Mouse (Mus musculus) C2C12 (cell line): ENCODE measurements around the gene Slc12a5. TPM values are rescaled to one million over a fixed set of nuclear protein-coding genes. Genes with fewer than 3 reads are reported as not detected.

ENCODE experiments used
- H3K27me3 ChIP-seq: one replicate; pipeline ENCODE4 v1.6.1; 2011; ENCODE audit not compliant: control insufficient read depth, insufficient read depth, insufficient read length
- H3K36me3 ChIP-seq: one replicate; pipeline ENCODE4 v1.6.1; 2011; ENCODE audit not compliant: control insufficient read depth, insufficient read depth
- H3K4me3 ChIP-seq: one replicate; pipeline ENCODE4 v1.5.1; 2011; ENCODE audit warnings: mild to moderate bottlenecking, control low read depth; ENCODE audit not compliant: poor library complexity, insufficient read depth, severe bottlenecking
- H3K79me2 ChIP-seq: one replicate; pipeline ENCODE4 v1.6.1; 2011; ENCODE audit not compliant: control insufficient read depth, insufficient read depth
- H3K79me3 ChIP-seq: one replicate; pipeline ENCODE4 v1.6.1; 2011; ENCODE audit warnings: low read depth, control low read depth
- H3ac ChIP-seq: one replicate; pipeline ENCODE3; 2011; ENCODE audit warnings: low read depth; ENCODE audit not compliant: control insufficient read depth, insufficient read length
- CEBPB ChIP-seq: IDR thresholded peaks from one replicate; pipeline ENCODE4 v1.6.1; 2011; ENCODE audit warnings: low read depth, mild to moderate bottlenecking, control low read depth, moderate library complexity
- CTCF ChIP-seq: IDR thresholded peaks from one replicate; pipeline ENCODE4 v1.5.1; 2011; ENCODE audit not compliant: control insufficient read depth, insufficient read depth, insufficient read length
- FOSL1 ChIP-seq: IDR thresholded peaks from one replicate; pipeline ENCODE4 v1.8.0; 2011; ENCODE audit warnings: mild to moderate bottlenecking, low read length; ENCODE audit not compliant: poor library complexity, insufficient read depth, severe bottlenecking
- MAX ChIP-seq: IDR thresholded peaks from one replicate; pipeline ENCODE4 v1.6.1; 2011; ENCODE audit warnings: mild to moderate bottlenecking, control low read depth
- MYOD1 ChIP-seq: IDR thresholded peaks from one replicate; pipeline ENCODE4 v1.6.1; 2011; ENCODE audit warnings: low read depth; ENCODE audit not compliant: control insufficient read depth, insufficient read length
- MYOG ChIP-seq: IDR thresholded peaks from one replicate; pipeline ENCODE4 v1.6.1; 2011; ENCODE audit not compliant: control insufficient read depth, insufficient read length; ENCODE audit errors: extremely low read depth
- USF1 ChIP-seq: IDR thresholded peaks from one replicate; pipeline ENCODE4 v1.6.1; 2011; ENCODE audit warnings: low read depth, mild to moderate bottlenecking, control low read depth, moderate library complexity
- polyA plus RNA-seq: library from polyadenylated mRNA; unstranded; fragments of >200 nt; fragmentation: generic; extraction: Trizol; gene quantifications from one replicate; pipeline ENCODE4 v1.2.1, GENCODE M21; 2012; ENCODE audit warnings: missing spikeins

The Slc12a5 gene
- polyA plus RNA-seq, 1 experiment, result 0.12 TPM

DNA sequence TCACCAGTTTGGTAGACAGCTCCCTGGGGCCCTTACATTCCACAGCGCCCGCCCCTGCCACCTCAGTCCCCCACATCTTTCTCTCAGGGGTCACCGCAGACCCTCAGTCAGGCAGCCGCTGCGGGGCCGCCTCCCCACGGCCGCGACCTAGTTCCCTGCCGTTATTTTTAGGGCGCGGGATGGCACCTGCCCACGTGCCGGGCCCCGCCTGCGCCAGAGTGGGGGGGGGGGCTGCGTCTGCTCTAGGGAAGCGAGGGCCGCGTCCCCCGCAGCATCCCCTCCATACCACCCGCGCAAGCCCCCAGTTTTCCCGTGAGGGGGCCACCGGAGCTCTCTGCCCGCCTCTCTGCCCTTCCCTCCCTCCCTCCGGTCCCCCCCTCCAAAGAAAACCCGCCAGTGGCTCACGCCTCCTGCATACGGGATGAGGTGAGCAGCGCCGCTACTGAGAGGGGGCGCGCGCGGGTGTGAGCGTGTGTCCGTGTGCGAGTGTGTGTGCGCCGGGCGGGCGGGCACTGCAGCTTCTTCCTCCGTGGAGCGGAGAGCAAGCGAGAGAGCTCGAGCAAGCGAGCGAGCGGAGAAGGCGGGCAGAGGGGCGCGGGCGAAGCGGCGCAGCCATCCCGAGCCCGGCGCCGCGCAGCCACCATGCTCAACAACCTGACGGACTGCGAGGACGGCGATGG lies 7.3 kb downstream of the Slc12a5 start:
- no peak for TF ChIP-seq FOSL1
- TF ChIP-seq CTCF, result no peak
- no peak for TF ChIP-seq MYOD1
- no peak for TF ChIP-seq MYOG
- no peak for TF ChIP-seq CEBPB
- TF ChIP-seq USF1, result no peak
- TF ChIP-seq MAX, result no peak
- no peaks in the 10 kb centered on the region for H3K79me3 ChIP-seq
- no peak overlapping the region for H3ac ChIP-seq
- H3K36me3 ChIP-seq, result no peaks in the 10 kb centered on the region
- H3K79me2 ChIP-seq, result no peaks in the 10 kb centered on the region
- H3K27me3 ChIP-seq, result peaks cover 63% of the 10 kb centered on the region
- no peak overlapping the region for H3K4me3 ChIP-seq

DNA sequence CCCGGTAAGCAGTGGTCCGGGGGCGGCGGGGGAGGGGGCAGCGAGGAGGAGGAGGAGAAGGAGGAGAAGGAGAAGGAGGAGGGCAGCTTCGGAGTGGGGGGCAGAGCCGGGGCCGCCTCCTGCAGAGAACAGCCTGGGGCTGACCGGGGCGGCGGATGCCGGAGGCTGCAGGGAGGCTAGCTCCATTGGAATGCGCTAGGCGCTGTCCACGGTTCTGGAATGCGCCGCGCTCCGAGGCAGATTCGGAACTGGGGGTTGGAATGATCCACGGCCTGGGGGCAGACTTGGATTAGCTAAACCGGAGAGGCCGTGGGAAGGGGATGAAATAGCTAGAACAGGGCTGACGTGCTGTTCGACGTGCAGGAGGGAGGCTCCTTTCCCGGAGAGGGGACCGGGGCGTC lies 7.8 kb downstream of the Slc12a5 start:
- no peak overlapping the region for H3K4me3 ChIP-seq
- H3K36me3 ChIP-seq, result no peaks in the 10 kb centered on the region
- no peak for TF ChIP-seq CEBPB
- TF ChIP-seq MYOD1, result no peak
- no peak for TF ChIP-seq CTCF
- no peak for TF ChIP-seq MYOG
- TF ChIP-seq MAX, result no peak
- TF ChIP-seq USF1, result no peak
- no peak for TF ChIP-seq FOSL1
- H3K79me2 ChIP-seq, result no peaks in the 10 kb centered on the region
- no peaks in the 10 kb centered on the region for H3K79me3 ChIP-seq
- H3ac ChIP-seq, result no peak overlapping the region
- peaks cover 65% of the 10 kb centered on the region for H3K27me3 ChIP-seq

DNA sequence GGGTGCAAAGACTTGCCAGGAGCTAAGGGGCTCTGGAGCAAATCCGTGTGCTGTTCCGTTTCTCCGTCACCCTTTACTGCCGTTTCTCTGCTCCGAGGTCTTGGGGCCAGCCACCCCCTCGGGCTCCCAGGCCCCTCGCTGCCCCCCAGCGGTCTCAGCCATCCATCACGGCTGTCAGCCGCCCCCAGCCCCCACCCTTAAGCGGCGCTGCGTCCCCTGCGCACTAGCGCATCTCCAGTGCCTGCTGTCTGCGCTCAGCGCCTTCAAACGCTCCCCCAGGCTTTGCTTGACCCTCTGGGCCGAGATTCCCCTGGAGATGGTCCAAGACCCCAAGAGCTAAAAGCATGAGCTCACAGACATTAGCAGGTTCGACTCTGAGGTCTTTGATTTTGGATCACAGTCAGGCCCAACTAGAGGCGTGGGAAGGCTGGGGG lies 8.8 kb downstream of the Slc12a5 start:
- TF ChIP-seq MYOD1 (no peak), CTCF (no peak), MYOG (no peak), FOSL1 (no peak), CEBPB (no peak), MAX (no peak), USF1 (no peak)
- Histone ChIP-seq H3K4me3 (no peak overlapping the region), H3ac (no peak overlapping the region), H3K79me2 (no peaks in the 10 kb centered on the region), H3K79me3 (no peaks in the 10 kb centered on the region), H3K27me3 (peaks cover 68% of the 10 kb centered on the region), H3K36me3 (no peaks in the 10 kb centered on the region)

- TF ChIP-seq CTCF, result no peak
- TF ChIP-seq MYOD1, result no peak
- TF ChIP-seq CEBPB, result no peak
- no peak for TF ChIP-seq FOSL1
- no peak for TF ChIP-seq USF1
- no peak for TF ChIP-seq MAX
- no peak for TF ChIP-seq MYOG
- no peak overlapping the region for H3ac ChIP-seq
- H3K4me3 ChIP-seq, result no peak overlapping the region
- no peaks in the 10 kb centered on the region for H3K79me2 ChIP-seq
- no peaks in the 10 kb centered on the region for H3K36me3 ChIP-seq
- H3K79me3 ChIP-seq, result no peaks in the 10 kb centered on the region
- H3K27me3 ChIP-seq, result peaks cover 72% of the 10 kb centered on the region
These were observed 10.1 kb downstream of the Slc12a5 start for GRCm38 (mm10) chr2:164970631-164971196.

DNA sequence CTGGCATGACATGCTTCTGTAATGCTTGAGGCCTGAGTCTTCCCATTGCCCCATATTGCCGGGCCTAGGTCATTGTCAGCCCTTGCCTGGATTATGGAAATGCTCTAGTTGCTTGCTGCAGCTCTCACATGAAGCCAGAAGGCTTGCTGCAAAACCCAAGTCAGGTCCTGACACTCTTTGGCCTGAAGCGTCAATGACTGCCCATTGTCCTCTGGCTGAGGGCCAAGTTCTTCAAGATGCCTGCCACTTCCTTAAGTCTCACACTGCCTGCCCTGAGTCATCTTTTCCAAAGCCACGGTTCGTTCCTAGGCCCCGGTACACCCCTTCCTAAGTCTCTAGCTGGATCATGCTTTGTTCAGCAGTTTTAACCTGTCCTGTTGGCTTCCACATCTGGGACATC lies 12.0 kb downstream of the Slc12a5 start:
- Histone ChIP-seq H3K79me3 (no peaks in the 10 kb centered on the region), H3K4me3 (no peak overlapping the region), H3K36me3 (no peaks in the 10 kb centered on the region), H3K79me2 (no peaks in the 10 kb centered on the region), H3ac (no peak overlapping the region), H3K27me3 (peaks cover 78% of the 10 kb centered on the region)
- TF ChIP-seq CTCF, result no peak
- TF ChIP-seq MYOG, result no peak
- no peak for TF ChIP-seq CEBPB
- TF ChIP-seq MAX, result no peak
- no peak for TF ChIP-seq FOSL1
- no peak for TF ChIP-seq MYOD1
- TF ChIP-seq USF1, result no peak

DNA sequence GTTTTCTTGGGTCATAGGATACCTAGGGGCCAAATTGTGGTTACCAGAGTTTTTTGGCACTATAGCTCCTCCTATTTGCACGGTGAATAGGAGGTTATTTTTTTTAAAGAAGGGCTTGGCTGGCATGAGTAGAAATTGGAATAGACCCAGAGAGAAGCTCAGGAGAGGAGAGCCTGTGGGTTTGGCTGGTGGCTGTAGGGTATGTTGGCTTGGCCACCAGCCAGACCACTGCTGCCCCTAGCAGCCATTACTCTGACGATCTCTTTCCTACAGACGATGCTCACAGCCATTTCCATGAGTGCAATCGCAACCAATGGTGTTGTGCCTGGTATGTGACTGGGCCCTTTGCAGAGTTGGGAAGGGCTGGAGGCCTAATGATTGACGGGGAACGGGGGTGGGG lies 15.0 kb downstream of the Slc12a5 start:
- H3K79me2 ChIP-seq, result no peaks in the 10 kb centered on the region
- no peak overlapping the region for H3ac ChIP-seq
- H3K79me3 ChIP-seq, result no peaks in the 10 kb centered on the region
- H3K27me3 ChIP-seq, result peaks cover 48% of the 10 kb centered on the region
- TF ChIP-seq MYOG, result no peak
- no peak for TF ChIP-seq CTCF
- no peak for TF ChIP-seq CEBPB
- TF ChIP-seq MAX, result no peak
- TF ChIP-seq USF1, result no peak
- no peak for TF ChIP-seq FOSL1
- TF ChIP-seq MYOD1, result no peak
- H3K4me3 ChIP-seq, result no peak overlapping the region
- H3K36me3 ChIP-seq, result no peaks in the 10 kb centered on the region
